Mouse (Mus musculus): ENCODE measurements around the gene Iffo1. TPM values are rescaled to one million over a fixed set of nuclear protein-coding genes. Genes with fewer than 3 reads are reported as not detected.
A peak's percentile ranks its signal among the peaks of the same experiment; 100 is the strongest.

Iffo1 gene
- 95.4 and 96.0 TPM in 2 replicates for polyA plus RNA-seq (2012; rRNA removed)

GRCm38 (mm10) chr6:125145001-125145400, at the start of gene Iffo1:
Gene Iffo1 (plus strand): TSS chr6:125145241.
- H3K4me3 ChIP-seq (replicated peaks; ENCODE audit: insufficient read depth, low read depth, low read length): peak within 1 kb of the TSS; percentile 72
- no peaks in the 10 kb centered on the region for H3K27me3 ChIP-seq (ENCODE audit: control insufficient read depth, insufficient read depth, low read length)
- DNase-seq: peak; percentile 93 to 96
- H3K4me1 ChIP-seq (ENCODE audit: control insufficient read depth, insufficient read depth, low read length): peaks cover 28% of the 10 kb centered on the region
- TF ChIP-seq POLR2A (IDR thresholded peaks at IDR 0.05; ENCODE audit: borderline replicate concordance, insufficient read depth, low read length) (peak; percentile 92), CTCF (IDR thresholded peaks at IDR 0.05; ENCODE audit: borderline replicate concordance, insufficient read depth, low read depth, low read length) (peak; percentile 47; the same call in 1 of the 2 replicates)
- H3K27ac ChIP-seq (ENCODE audit: insufficient read depth, low read length): peak within 1 kb of the TSS; percentile 69
- WGBS: under 1% methylated on average over 16 of the region's 16 CpGs

DNA sequence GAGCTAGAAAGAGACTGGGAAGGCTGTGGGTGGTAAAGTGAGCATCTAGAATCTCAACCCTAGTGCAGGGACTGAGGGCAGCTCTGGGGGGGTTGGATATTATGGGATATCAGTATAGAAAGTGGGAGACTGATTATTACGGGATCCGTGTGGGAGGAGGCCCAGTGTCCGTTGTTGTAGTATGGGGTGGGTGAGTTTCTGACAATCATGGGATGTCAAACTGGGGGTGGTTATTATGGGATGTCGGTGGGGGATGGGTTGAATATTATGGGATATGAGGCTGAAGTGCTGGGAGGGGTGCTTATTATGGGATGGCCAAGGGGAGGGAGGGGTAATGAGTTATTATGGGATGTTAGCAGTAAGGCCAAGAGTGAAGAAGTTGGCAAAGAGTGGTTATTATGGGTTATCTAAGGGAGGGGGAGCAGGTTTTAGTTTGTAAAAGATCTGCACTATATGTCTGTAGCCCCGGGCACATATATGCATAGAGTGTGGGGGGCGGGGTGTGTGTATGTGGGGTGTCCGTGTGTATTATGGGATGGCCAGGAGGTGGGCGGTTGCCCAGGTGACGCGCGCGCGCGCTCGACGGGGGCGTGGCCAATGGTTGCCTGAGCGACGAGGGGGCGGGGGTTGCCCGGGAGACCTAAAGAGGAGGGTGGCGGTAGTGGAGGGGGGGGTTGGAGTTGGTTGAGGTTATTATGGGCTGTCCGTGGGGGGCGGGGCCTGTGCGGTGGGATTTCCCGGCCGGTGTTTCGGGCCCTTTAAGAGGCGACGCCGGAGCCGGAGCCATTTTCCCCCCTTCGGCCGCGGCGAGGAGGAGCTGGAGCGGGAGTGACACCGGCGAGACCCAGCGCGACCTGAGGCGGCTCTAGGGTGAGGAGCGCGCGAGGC, 49.4 kb upstream of the Iffo1 start, which contains the start of gene Chd4:
Gene Chd4 (plus strand): TSS at position 591 of the 888 bp plus-strand sequence.
- whole genome bisulfite sequencing: 1% methylated on average over 44 of the region's 45 CpGs
- H3K27me3 ChIP-seq (ENCODE audit: control insufficient read depth, insufficient read depth, low read length): no peaks in the 10 kb centered on the region
- H3K4me1 ChIP-seq (ENCODE audit: control insufficient read depth, insufficient read depth, low read length): peaks cover 15% of the 10 kb centered on the region
- H3K4me3 ChIP-seq (replicated peaks; ENCODE audit: insufficient read depth, low read depth, low read length): peak within 1 kb of the TSS; percentile 77
- peak within 1 kb of the TSS; percentile 92 for H3K27ac ChIP-seq (ENCODE audit: insufficient read depth, low read length)
- no peak for TF ChIP-seq CTCF (IDR thresholded peaks at IDR 0.05; ENCODE audit: borderline replicate concordance, insufficient read depth, low read depth, low read length)
- TF ChIP-seq POLR2A (IDR thresholded peaks at IDR 0.05; ENCODE audit: borderline replicate concordance, insufficient read depth, low read length): peak; percentile 82
- peak; percentile 93 to 96 for DNase-seq

- no peaks in the 10 kb centered on the region for H3K27me3 ChIP-seq (ENCODE audit: control insufficient read depth, insufficient read depth, low read length)
- peak overlapping the region; percentile 92 for H3K27ac ChIP-seq (ENCODE audit: insufficient read depth, low read length)
- TF ChIP-seq POLR2A (IDR thresholded peaks at IDR 0.05; ENCODE audit: borderline replicate concordance, insufficient read depth, low read length) (no peak), CTCF (IDR thresholded peaks at IDR 0.05; ENCODE audit: borderline replicate concordance, insufficient read depth, low read depth, low read length) (no peak)
- H3K4me1 ChIP-seq (ENCODE audit: control insufficient read depth, insufficient read depth, low read length): peaks cover 15% of the 10 kb centered on the region
- 0% methylated on average over 24 of the region's 32 CpGs for WGBS
- DNase-seq: no peak
- H3K4me3 ChIP-seq (replicated peaks; ENCODE audit: insufficient read depth, low read depth, low read length): peak overlapping the region; percentile 77
Observed at GRCm38 (mm10) chr6:125096279-125096596, 48.8 kb upstream of the Iffo1 start.

GRCm38 (mm10) chr6:125096597-125097345, 48.3 kb upstream of the Iffo1 start:
- no peaks in the 10 kb centered on the region for H3K27me3 ChIP-seq (ENCODE audit: control insufficient read depth, insufficient read depth, low read length)
- H3K4me3 ChIP-seq (replicated peaks; ENCODE audit: insufficient read depth, low read depth, low read length): peak overlapping the region; percentile 77
- WGBS: 2% methylated on average over 37 of the region's 44 CpGs
- peak overlapping the region; percentile 55 for H3K27ac ChIP-seq (ENCODE audit: insufficient read depth, low read length)
- H3K4me1 ChIP-seq (ENCODE audit: control insufficient read depth, insufficient read depth, low read length): peaks cover 15% of the 10 kb centered on the region
- no peak for TF ChIP-seq CTCF (IDR thresholded peaks at IDR 0.05; ENCODE audit: borderline replicate concordance, insufficient read depth, low read depth, low read length)
- TF ChIP-seq POLR2A (IDR thresholded peaks at IDR 0.05; ENCODE audit: borderline replicate concordance, insufficient read depth, low read length): no peak
- DNase-seq: peak; percentile 67 to 70

DNA sequence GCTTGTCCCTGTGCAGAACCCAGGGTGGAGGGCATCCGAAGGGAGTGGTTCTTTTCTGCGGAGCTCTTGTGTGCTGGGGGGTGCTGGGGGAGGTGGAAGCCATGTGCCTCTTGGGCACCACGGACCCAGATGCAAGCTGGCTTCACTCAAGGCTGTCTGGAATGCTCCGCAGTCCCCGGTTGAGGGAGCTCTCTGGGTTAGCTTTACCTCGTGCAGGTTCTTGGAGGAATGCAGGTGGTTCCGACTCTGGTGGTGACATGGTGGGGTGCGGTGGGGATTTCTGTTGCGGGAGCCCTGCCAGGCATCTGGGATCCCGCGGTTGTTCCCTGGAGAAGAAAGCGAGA, 47.7 kb upstream of the Iffo1 start:
- Histone ChIP-seq H3K27ac (ENCODE audit: insufficient read depth, low read length) (peak overlapping the region; percentile 55), H3K4me3 (replicated peaks; ENCODE audit: insufficient read depth, low read depth, low read length) (peak overlapping the region; percentile 77), H3K27me3 (ENCODE audit: control insufficient read depth, insufficient read depth, low read length) (no peaks in the 10 kb centered on the region), H3K4me1 (ENCODE audit: control insufficient read depth, insufficient read depth, low read length) (peaks cover 15% of the 10 kb centered on the region)
- 1% methylated on average over 12 of the region's 12 CpGs for WGBS
- no peak for TF ChIP-seq CTCF (IDR thresholded peaks at IDR 0.05; ENCODE audit: borderline replicate concordance, insufficient read depth, low read depth, low read length)
- no peak for TF ChIP-seq POLR2A (IDR thresholded peaks at IDR 0.05; ENCODE audit: borderline replicate concordance, insufficient read depth, low read length)
- peak in 1 of 2 experiments; percentile 56 for DNase-seq

DNA sequence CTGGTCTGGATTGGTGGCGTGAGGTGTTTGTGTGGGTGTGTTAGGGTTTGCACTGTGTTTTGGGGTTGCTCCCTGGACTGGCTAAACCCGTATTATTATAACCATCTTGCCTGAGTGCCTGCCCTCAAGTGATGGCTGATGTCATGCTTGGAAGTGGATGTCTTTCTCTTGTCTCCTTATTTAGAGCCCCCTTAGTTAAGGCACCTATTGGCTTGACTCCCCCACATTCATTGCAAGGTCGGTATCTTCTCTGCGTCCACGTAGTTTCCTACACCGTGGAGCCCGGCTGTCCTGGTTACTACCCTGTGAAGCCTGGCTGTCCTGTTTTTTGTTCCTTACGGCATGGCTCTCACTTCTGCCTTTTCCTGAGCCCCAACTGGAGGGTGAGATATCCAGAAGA, 47.1 kb upstream of the Iffo1 start:
- no peak for TF ChIP-seq POLR2A (IDR thresholded peaks at IDR 0.05; ENCODE audit: borderline replicate concordance, insufficient read depth, low read length)
- no peak for TF ChIP-seq CTCF (IDR thresholded peaks at IDR 0.05; ENCODE audit: borderline replicate concordance, insufficient read depth, low read depth, low read length)
- Histone ChIP-seq H3K4me3 (replicated peaks; ENCODE audit: insufficient read depth, low read depth, low read length) (peak overlapping the region; percentile 77), H3K27me3 (ENCODE audit: control insufficient read depth, insufficient read depth, low read length) (no peaks in the 10 kb centered on the region), H3K27ac (ENCODE audit: insufficient read depth, low read length) (peak overlapping the region; percentile 55; the same call in 1 of the 2 replicates), H3K4me1 (ENCODE audit: control insufficient read depth, insufficient read depth, low read length) (peaks cover 15% of the 10 kb centered on the region)
- under 1% methylated on average over 8 of the region's 8 CpGs for WGBS
- no peak for DNase-seq

- Histone ChIP-seq H3K4me3 (replicated peaks; ENCODE audit: insufficient read depth, low read depth, low read length) (peak overlapping the region; percentile 77), H3K27me3 (ENCODE audit: control insufficient read depth, insufficient read depth, low read length) (no peaks in the 10 kb centered on the region), H3K4me1 (ENCODE audit: control insufficient read depth, insufficient read depth, low read length) (peaks cover 15% of the 10 kb centered on the region), H3K27ac (ENCODE audit: insufficient read depth, low read length) (peak overlapping the region; percentile 55)
- peak; percentile 54 to 60 for DNase-seq
- WGBS: 4% methylated on average over 3 of the region's 3 CpGs
- TF ChIP-seq POLR2A (IDR thresholded peaks at IDR 0.05; ENCODE audit: borderline replicate concordance, insufficient read depth, low read length) (no peak; the same call in 1 of the 2 replicates), CTCF (IDR thresholded peaks at IDR 0.05; ENCODE audit: borderline replicate concordance, insufficient read depth, low read depth, low read length) (no peak)
Observed at GRCm38 (mm10) chr6:125098513-125098912, 46.5 kb upstream of the Iffo1 start.

All from cerebellum, adult 2 months (tissue).